Mouse (Mus musculus) spleen, postnatal 10 days (tissue): ENCODE measurements around the gene Tead4.

Source experiments
- DNase-seq, 2 experiments: peaks; one replicate each; pipeline ENCODE4 v3.0.0; 2021 to 2022; ENCODE audit warnings: low spot score in 2 of 2

The Tead4 gene

GRCm38 (mm10) chr6:128291284-128291683, 9.3 kb downstream of the Tead4 start:
- DNase-seq: no peak

- no peak for DNase-seq
Measured at GRCm38 (mm10) chr6:128288681-128289080, 11.9 kb downstream of the Tead4 start.

GRCm38 (mm10) chr6:128285792-128286430, 14.7 kb downstream of the Tead4 start:
- DNase-seq: no peak

GRCm38 (mm10) chr6:128282126-128282525, 18.5 kb downstream of the Tead4 start:
- DNase-seq: no peak

GRCm38 (mm10) chr6:128280472-128281145, 20.0 kb downstream of the Tead4 start:
- DNase-seq: no peak

GRCm38 (mm10) chr6:128279608-128280007, 21.0 kb downstream of the Tead4 start:
- no peak for DNase-seq

GRCm38 (mm10) chr6:128279099-128279498, 21.5 kb downstream of the Tead4 start:
- DNase-seq: no peak

GRCm38 (mm10) chr6:128277132-128278085, 23.2 kb downstream of the Tead4 start:
- DNase-seq: no peak

- no peak for DNase-seq
Measured at GRCm38 (mm10) chr6:128276349-128276748, 24.3 kb downstream of the Tead4 start.

GRCm38 (mm10) chr6:128275506-128276064, 25.0 kb downstream of the Tead4 start:
- DNase-seq: no peak

GRCm38 (mm10) chr6:128273507-128273906, 27.1 kb downstream of the Tead4 start:
- no peak for DNase-seq

GRCm38 (mm10) chr6:128272754-128273153, 27.9 kb downstream of the Tead4 start:
- no peak for DNase-seq

- DNase-seq: no peak
Measured at GRCm38 (mm10) chr6:128269850-128270249, 30.8 kb downstream of the Tead4 start.

GRCm38 (mm10) chr6:128264870-128265526, 35.6 kb downstream of the Tead4 start:
- no peak for DNase-seq

GRCm38 (mm10) chr6:128261486-128261885, 39.1 kb downstream of the Tead4 start:
- DNase-seq: no peak

GRCm38 (mm10) chr6:128259252-128259651, 41.4 kb downstream of the Tead4 start:
- DNase-seq: no peak

GRCm38 (mm10) chr6:128255941-128256340, 44.7 kb downstream of the Tead4 start:
- no peak for DNase-seq

GRCm38 (mm10) chr6:128255292-128255691, 45.3 kb downstream of the Tead4 start:
- no peak for DNase-seq

- no peak for DNase-seq
Measured at GRCm38 (mm10) chr6:128254551-128254950, 46.1 kb downstream of the Tead4 start.

- DNase-seq: no peak
Measured at GRCm38 (mm10) chr6:128253111-128253510, 47.5 kb downstream of the Tead4 start.

GRCm38 (mm10) chr6:128250596-128250995, 50.0 kb downstream of the Tead4 start:
- no peak for DNase-seq
